Mouse (Mus musculus) liver, embryonic 12.5 days (tissue): ENCODE results near the gene Spast. TPM values are rescaled to one million over a fixed set of nuclear protein-coding genes. Genes with fewer than 3 reads are reported as not detected.
A peak's percentile ranks its signal among the peaks of the same experiment; 100 is the strongest.
"Not testable (repeated sequence)": the region's sequence is repeated elsewhere in the genome, so short reads cannot be mapped to it uniquely, and the experiment has no call there.

ENCODE experiments used
- ATAC-seq: fragments of 200-750 bp; cut with Nextera tagmentation; 2 replicates; pipeline ENCODE4 v1.8.0; 2017; ENCODE audit warnings: moderate number of reproducible peaks, mild to moderate bottlenecking, moderate library complexity
- H3K27ac ChIP-seq: fragments of 300-500 bp; sonication (generic); 2 replicates; pipeline ENCODE4 v1.5.1; 2016; ENCODE audit warnings: mild to moderate bottlenecking
- H3K27me3 ChIP-seq: fragments of 300-500 bp; sonication (generic); replicated peaks from 2 replicates; pipeline ENCODE4 v1.6.1; 2016; ENCODE audit warnings: mild to moderate bottlenecking, moderate library complexity
- H3K36me3 ChIP-seq: fragments of 300-500 bp; sonication (generic); 2 replicates; pipeline ENCODE4 v1.6.1; 2016; ENCODE audit warnings: mild to moderate bottlenecking, moderate library complexity
- H3K4me1 ChIP-seq: fragments of 300-500 bp; sonication (generic); 2 replicates; pipeline ENCODE4 v1.6.1; 2016
- H3K4me2 ChIP-seq: fragments of 300-500 bp; sonication (generic); 2 replicates; pipeline ENCODE4 v1.6.1; 2016; ENCODE audit warnings: mild to moderate bottlenecking, moderate library complexity
- H3K4me3 ChIP-seq: fragments of 300-500 bp; sonication (generic); 2 replicates; pipeline ENCODE4 v1.5.1; 2016; ENCODE audit warnings: mild to moderate bottlenecking, moderate library complexity
- H3K9ac ChIP-seq: fragments of 300-500 bp; sonication (generic); 2 replicates; pipeline ENCODE4 v1.6.1; 2016; ENCODE audit warnings: mild to moderate bottlenecking, moderate library complexity
- H3K9me3 ChIP-seq: fragments of 300-500 bp; sonication (generic); replicated peaks from 2 replicates; pipeline ENCODE4 v1.6.1; 2016; ENCODE audit warnings: mild to moderate bottlenecking, moderate library complexity
- WGBS: fragments of 180-500 bp; shearing (Covaris S2); methylation state at CpG from one replicate; pipeline ENCODE4 v1.1.7; 2016; ENCODE audit not compliant: insufficient replicate concordance; 5-methylcytosine and 5-hydroxymethylcytosine counted together
- polyA plus RNA-seq: library from polyadenylated mRNA; unstranded; fragments of >200 nt; fragmentation: Nextera tagmentation; extraction: Ambion mirVana; gene quantifications from 2 replicates; pipeline ENCODE4 v1.2.1, GENCODE M21; 2016

Spast gene
- polyA plus RNA-seq, 1 experiment from 2014 or later = 10.7 TPM

GRCm38 (mm10) chr17:74304060-74304459 lies 34.7 kb upstream of the Spast start:
- Histone ChIP-seq H3K27ac (peak overlapping the region; percentile 80), H3K36me3 (peaks cover 94% of the 10 kb centered on the region), H3K27me3 (no peaks in the 10 kb centered on the region), H3K9ac (no peak overlapping the region), H3K4me1 (peaks cover 14% of the 10 kb centered on the region), H3K4me3 (no peak overlapping the region), H3K9me3 (no peaks in the 10 kb centered on the region), H3K4me2 (peak overlapping the region; percentile 13)
- peak; percentile 95 for ATAC-seq
- WGBS = 57% methylated on average over 4 of the region's 4 CpGs

GRCm38 (mm10) chr17:74305616-74306015 lies 33.2 kb upstream of the Spast start:
- Histone ChIP-seq H3K4me3 (no peak overlapping the region), H3K9ac (no peak overlapping the region), H3K4me2 (no peak overlapping the region), H3K4me1 (peaks cover 15% of the 10 kb centered on the region), H3K9me3 (no peaks in the 10 kb centered on the region), H3K27me3 (no peaks in the 10 kb centered on the region), H3K36me3 (peaks cover 94% of the 10 kb centered on the region), H3K27ac (no peak overlapping the region)
- WGBS = 88% methylated on average over 4 of the region's 4 CpGs
- ATAC-seq = no peak

GRCm38 (mm10) chr17:74306021-74306420 lies 32.8 kb upstream of the Spast start:
- Histone ChIP-seq H3K9ac (no peak overlapping the region), H3K36me3 (peaks cover 94% of the 10 kb centered on the region), H3K4me3 (no peak overlapping the region), H3K4me1 (peaks cover 18% of the 10 kb centered on the region), H3K27ac (no peak overlapping the region), H3K27me3 (no peaks in the 10 kb centered on the region), H3K4me2 (no peak overlapping the region), H3K9me3 (no peaks in the 10 kb centered on the region)
- ATAC-seq = no peak
- 74% methylated on average over 1 of the region's 1 CpGs for WGBS

GRCm38 (mm10) chr17:74315445-74316308 lies 23.1 kb upstream of the Spast start:
- WGBS = under 1% methylated on average over 45 of the region's 45 CpGs
- H3K27me3 ChIP-seq = no peaks in the 10 kb centered on the region
- peak; percentile 80 for ATAC-seq
- H3K9me3 ChIP-seq = no peaks in the 10 kb centered on the region
- H3K9ac ChIP-seq = peak overlapping the region; percentile 90
- peak overlapping the region; percentile 93 for H3K4me3 ChIP-seq
- peaks cover 25% of the 10 kb centered on the region for H3K4me1 ChIP-seq
- H3K4me2 ChIP-seq = peak overlapping the region; percentile 80
- peaks cover 37% of the 10 kb centered on the region for H3K36me3 ChIP-seq
- peak overlapping the region; percentile 92 for H3K27ac ChIP-seq

- WGBS = under 1% methylated on average over 48 of the region's 48 CpGs
- H3K4me2 ChIP-seq = peak overlapping the region; percentile 80
- ATAC-seq = peak; percentile 94
- peaks cover 24% of the 10 kb centered on the region for H3K4me1 ChIP-seq
- H3K27me3 ChIP-seq = no peaks in the 10 kb centered on the region
- peak overlapping the region; percentile 90 for H3K9ac ChIP-seq
- H3K27ac ChIP-seq = peak overlapping the region; percentile 92
- peak overlapping the region; percentile 93 for H3K4me3 ChIP-seq
- peaks cover 30% of the 10 kb centered on the region for H3K36me3 ChIP-seq
- no peaks in the 10 kb centered on the region for H3K9me3 ChIP-seq
Measured at GRCm38 (mm10) chr17:74316309-74316863, 22.4 kb upstream of the Spast start.

GRCm38 (mm10) chr17:74318721-74319120 lies 20.1 kb upstream of the Spast start:
- 89% methylated on average over 6 of the region's 6 CpGs for WGBS
- Histone ChIP-seq H3K9ac (no peak overlapping the region), H3K4me2 (no peak overlapping the region), H3K4me1 (peaks cover 24% of the 10 kb centered on the region), H3K9me3 (no peaks in the 10 kb centered on the region), H3K27ac (no peak overlapping the region), H3K36me3 (peaks cover 8% of the 10 kb centered on the region), H3K27me3 (no peaks in the 10 kb centered on the region), H3K4me3 (no peak overlapping the region)
- ATAC-seq = no peak

GRCm38 (mm10) chr17:74322400-74323054 lies 16.3 kb upstream of the Spast start:
- H3K9ac ChIP-seq = no peak overlapping the region
- no peak for ATAC-seq
- H3K9me3 ChIP-seq = no peaks in the 10 kb centered on the region
- no peak overlapping the region for H3K4me3 ChIP-seq
- H3K4me1 ChIP-seq = 0 out of 2 replicates have a peak, but pooled peaks cover under 1% of the 10 kb centered on the region
- WGBS = 40% methylated on average over 5 of the region's 5 CpGs
- H3K4me2 ChIP-seq = no peak overlapping the region
- H3K27me3 ChIP-seq = no peaks in the 10 kb centered on the region
- H3K36me3 ChIP-seq = no peaks in the 10 kb centered on the region
- H3K27ac ChIP-seq = no peak overlapping the region

GRCm38 (mm10) chr17:74323844-74324243 lies 14.9 kb upstream of the Spast start, which contains the start of gene Dpy30:
Gene Dpy30, minus strand, starts transcription at chr17:74323944.
- no peak within 1 kb of the TSS for H3K9ac ChIP-seq
- no peaks in the 10 kb centered on the region for H3K27me3 ChIP-seq
- 71% methylated on average over 2 of the region's 2 CpGs for WGBS
- no peak within 1 kb of the TSS for H3K4me3 ChIP-seq
- no peaks in the 10 kb centered on the region for H3K9me3 ChIP-seq
- H3K36me3 ChIP-seq = no peaks in the 10 kb centered on the region
- no peak for ATAC-seq
- H3K4me2 ChIP-seq = no peak within 1 kb of the TSS
- no peaks in the 10 kb centered on the region for H3K4me1 ChIP-seq
- no peak within 1 kb of the TSS for H3K27ac ChIP-seq

- not testable (repeated sequence) for H3K9me3 ChIP-seq, H3K4me2 ChIP-seq, H3K27me3 ChIP-seq, H3K4me3 ChIP-seq, H3K4me1 ChIP-seq, ATAC-seq, H3K27ac ChIP-seq, H3K36me3 ChIP-seq, H3K9ac ChIP-seq
- 70% methylated on average over 7 of the region's 7 CpGs for WGBS
Measured at GRCm38 (mm10) chr17:74327195-74327594, 11.6 kb upstream of the Spast start.

GRCm38 (mm10) chr17:74328146-74328545 lies 10.6 kb upstream of the Spast start:
- not testable (repeated sequence) for H3K4me1 ChIP-seq
- ATAC-seq = peak; percentile 61; the same call in 1 of the 2 replicates

GRCm38 (mm10) chr17:74331049-74331676 lies 7.6 kb upstream of the Spast start:
- Histone ChIP-seq H3K27me3 (no peaks in the 10 kb centered on the region), H3K9ac (no peak overlapping the region), H3K4me1 (no peaks in the 10 kb centered on the region), H3K9me3 (no peaks in the 10 kb centered on the region), H3K27ac (no peak overlapping the region), H3K4me2 (no peak overlapping the region), H3K4me3 (no peak overlapping the region), H3K36me3 (no peaks in the 10 kb centered on the region)
- ATAC-seq = 0 out of 2 replicates have a peak, but pooled peaks have one; percentile 35
- 58% methylated on average over 9 of the region's 9 CpGs for WGBS

More at GRCm38 (mm10) chr17:74328146-74328545, 10.6 kb upstream of the Spast start:
- H3K9ac ChIP-seq, H3K9me3 ChIP-seq, H3K27me3 ChIP-seq, H3K36me3 ChIP-seq, H3K4me2 ChIP-seq, H3K4me3 ChIP-seq, H3K27ac ChIP-seq: not testable (repeated sequence)
- 38% methylated on average over 2 of the region's 2 CpGs for WGBS
